Mouse (Mus musculus) liver, postnatal 0 days (tissue): ENCODE measurements around the gene Mars2. TPM values are rescaled to one million over a fixed set of nuclear protein-coding genes. Genes with fewer than 3 reads are reported as not detected.

ENCODE experiments used
- ATAC-seq: fragments of 200-750 bp; cut with Nextera tagmentation; 2 replicates; pipeline ENCODE4 v1.8.0; 2017; ENCODE audit warnings: mild to moderate bottlenecking, moderate library complexity
- DNase-seq: peaks from one replicate; pipeline ENCODE4 v3.0.0-alpha.2; 2016
- H3K27ac ChIP-seq: fragments of 300-500 bp; sonication (generic); 2 replicates; pipeline ENCODE4 v1.5.1; 2014; ENCODE audit warnings: antibody characterized with exemption, moderate library complexity, mild to moderate bottlenecking, low read depth
- H3K27me3 ChIP-seq: fragments of 300-500 bp; sonication (generic); 2 replicates; pipeline ENCODE4 v1.6.1; 2014; ENCODE audit warnings: low read length, control low read depth, mixed read lengths; ENCODE audit not compliant: insufficient read depth
- H3K36me3 ChIP-seq: fragments of 300-500 bp; sonication (generic); replicated peaks from 2 replicates; pipeline ENCODE4 v1.6.1; 2014; ENCODE audit warnings: mild to moderate bottlenecking, control low read depth, low read length, moderate library complexity, mixed read lengths; ENCODE audit not compliant: insufficient read depth
- H3K4me1 ChIP-seq: fragments of 300-500 bp; sonication (generic); 2 replicates; pipeline ENCODE4 v1.6.1; 2014; ENCODE audit warnings: antibody characterized with exemption, mild to moderate bottlenecking, control low read depth; ENCODE audit not compliant: insufficient read depth
- H3K4me2 ChIP-seq: fragments of 300-500 bp; sonication (generic); 2 replicates; pipeline ENCODE4 v1.6.1; 2014; ENCODE audit warnings: low read depth, mild to moderate bottlenecking, low read length, moderate library complexity, mixed read lengths
- H3K4me3 ChIP-seq: fragments of 300-500 bp; sonication (generic); 2 replicates; pipeline ENCODE4 v1.5.1; 2014; ENCODE audit warnings: low read depth, low read length
- H3K9ac ChIP-seq: fragments of 300-500 bp; sonication (generic); replicated peaks from 2 replicates; pipeline ENCODE4 v1.6.1; 2014; ENCODE audit warnings: mild to moderate bottlenecking, moderate library complexity
- H3K9me3 ChIP-seq: fragments of 300-500 bp; sonication (generic); 2 replicates; pipeline ENCODE4 v1.6.1; 2016; ENCODE audit warnings: mild to moderate bottlenecking, control low read depth, low read length, mixed read lengths
- CTCF ChIP-seq: sonication (generic); IDR thresholded peaks from 2 replicates; pipeline ENCODE4 v1.5.1; 2016; ENCODE audit warnings: antibody characterized with exemption, low read depth
- EP300 ChIP-seq: IDR thresholded peaks from 2 replicates; pipeline ENCODE4 v1.6.1; 2016; ENCODE audit warnings: antibody characterized with exemption, low read depth, mild to moderate bottlenecking
- WGBS: fragments of 180-500 bp; shearing (Covaris S2); extraction: QIAGEN DNeasy Blood & Tissue Kit; methylation state at CpG from one replicate; pipeline ENCODE4 v1.1.7; 2014; ENCODE audit not compliant: insufficient replicate concordance; 5-methylcytosine and 5-hydroxymethylcytosine counted together
- polyA plus RNA-seq: library from polyadenylated mRNA; unstranded; fragments of >200 nt; fragmentation: Nextera tagmentation; extraction: Ambion mirVana; gene quantifications from 2 replicates; pipeline ENCODE4 v1.2.1, GENCODE M21; 2015

Gene Mars2
- polyA plus RNA-seq, 1 experiment from 2014 or later, result 1.2 TPM

GRCm38 (mm10) chr1:55217191-55217590 is 19.8 kb upstream of the Mars2 start:
- ATAC-seq (no peak), DNase-seq (no peak)
- H3K9ac ChIP-seq, result no peak overlapping the region
- H3K27ac ChIP-seq, result no peak overlapping the region
- no peaks in the 10 kb centered on the region for H3K36me3 ChIP-seq
- no peaks in the 10 kb centered on the region for H3K27me3 ChIP-seq
- H3K4me2 ChIP-seq, result no peak overlapping the region
- H3K4me1 ChIP-seq, result no peaks in the 10 kb centered on the region; the same call in 1 of the 2 replicates
- no peaks in the 10 kb centered on the region for H3K9me3 ChIP-seq
- WGBS, result 52% methylated on average over 2 of the region's 2 CpGs
- no peak for TF ChIP-seq EP300
- no peak for TF ChIP-seq CTCF
- H3K4me3 ChIP-seq, result no peak overlapping the region

GRCm38 (mm10) chr1:55221352-55221751 is 15.6 kb upstream of the Mars2 start:
- H3K27me3 ChIP-seq, result peaks cover 7% of the 10 kb centered on the region; the same call in 1 of the 2 replicates
- no peak overlapping the region for H3K27ac ChIP-seq
- WGBS, result 73% methylated on average over 4 of the region's 4 CpGs
- DNase-seq (no peak), ATAC-seq (no peak)
- H3K9me3 ChIP-seq, result no peaks in the 10 kb centered on the region
- H3K36me3 ChIP-seq, result no peaks in the 10 kb centered on the region
- H3K9ac ChIP-seq, result no peak overlapping the region
- no peak overlapping the region for H3K4me3 ChIP-seq
- no peaks in the 10 kb centered on the region for H3K4me1 ChIP-seq
- H3K4me2 ChIP-seq, result no peak overlapping the region
- no peak for TF ChIP-seq EP300
- TF ChIP-seq CTCF, result no peak

- TF ChIP-seq EP300, result no peak
- no peak for TF ChIP-seq CTCF
- no peaks in the 10 kb centered on the region for H3K9me3 ChIP-seq
- no peaks in the 10 kb centered on the region for H3K36me3 ChIP-seq
Observed at GRCm38 (mm10) chr1:55223026-55223425, 14.0 kb upstream of the Mars2 start.

GRCm38 (mm10) chr1:55224111-55224510 is 12.9 kb upstream of the Mars2 start:
- H3K9ac ChIP-seq, result no peak overlapping the region
- WGBS, result 71% methylated on average over 11 of the region's 11 CpGs
- no peak overlapping the region for H3K27ac ChIP-seq
- no peaks in the 10 kb centered on the region for H3K9me3 ChIP-seq
- H3K4me1 ChIP-seq, result no peaks in the 10 kb centered on the region
- H3K27me3 ChIP-seq, result peaks cover 7% of the 10 kb centered on the region; the same call in 1 of the 2 replicates
- no peaks in the 10 kb centered on the region for H3K36me3 ChIP-seq
- no peak overlapping the region for H3K4me2 ChIP-seq
- TF ChIP-seq CTCF, result no peak
- TF ChIP-seq EP300, result no peak
- no peak for ATAC-seq
- no peak overlapping the region for H3K4me3 ChIP-seq
- DNase-seq, result no peak

More at GRCm38 (mm10) chr1:55223026-55223425, 14.0 kb upstream of the Mars2 start:
- H3K27me3 ChIP-seq, result peaks cover 7% of the 10 kb centered on the region; the same call in 1 of the 2 replicates
- H3K27ac ChIP-seq, result no peak overlapping the region
- WGBS, result 81% methylated on average over 7 of the region's 7 CpGs
- no peaks in the 10 kb centered on the region for H3K4me1 ChIP-seq
- H3K4me3 ChIP-seq, result no peak overlapping the region
- ATAC-seq, result no peak
- H3K9ac ChIP-seq, result no peak overlapping the region
- H3K4me2 ChIP-seq, result no peak overlapping the region
- DNase-seq, result no peak

GRCm38 (mm10) chr1:55225398-55225797 is 11.6 kb upstream of the Mars2 start:
- peak overlapping the region; percentile 65; the same call in 1 of the 2 replicates for H3K4me2 ChIP-seq
- no peak overlapping the region for H3K4me3 ChIP-seq
- no peaks in the 10 kb centered on the region for H3K9me3 ChIP-seq
- no peak overlapping the region for H3K9ac ChIP-seq
- H3K27ac ChIP-seq, result no peak overlapping the region
- ATAC-seq, result no peak
- TF ChIP-seq CTCF (no peak), EP300 (no peak)
- H3K4me1 ChIP-seq, result no peaks in the 10 kb centered on the region
- H3K36me3 ChIP-seq, result no peaks in the 10 kb centered on the region
- H3K27me3 ChIP-seq, result peaks cover 7% of the 10 kb centered on the region; the same call in 1 of the 2 replicates
- WGBS, result 74% methylated on average over 3 of the region's 3 CpGs
- no peak for DNase-seq

DNA sequence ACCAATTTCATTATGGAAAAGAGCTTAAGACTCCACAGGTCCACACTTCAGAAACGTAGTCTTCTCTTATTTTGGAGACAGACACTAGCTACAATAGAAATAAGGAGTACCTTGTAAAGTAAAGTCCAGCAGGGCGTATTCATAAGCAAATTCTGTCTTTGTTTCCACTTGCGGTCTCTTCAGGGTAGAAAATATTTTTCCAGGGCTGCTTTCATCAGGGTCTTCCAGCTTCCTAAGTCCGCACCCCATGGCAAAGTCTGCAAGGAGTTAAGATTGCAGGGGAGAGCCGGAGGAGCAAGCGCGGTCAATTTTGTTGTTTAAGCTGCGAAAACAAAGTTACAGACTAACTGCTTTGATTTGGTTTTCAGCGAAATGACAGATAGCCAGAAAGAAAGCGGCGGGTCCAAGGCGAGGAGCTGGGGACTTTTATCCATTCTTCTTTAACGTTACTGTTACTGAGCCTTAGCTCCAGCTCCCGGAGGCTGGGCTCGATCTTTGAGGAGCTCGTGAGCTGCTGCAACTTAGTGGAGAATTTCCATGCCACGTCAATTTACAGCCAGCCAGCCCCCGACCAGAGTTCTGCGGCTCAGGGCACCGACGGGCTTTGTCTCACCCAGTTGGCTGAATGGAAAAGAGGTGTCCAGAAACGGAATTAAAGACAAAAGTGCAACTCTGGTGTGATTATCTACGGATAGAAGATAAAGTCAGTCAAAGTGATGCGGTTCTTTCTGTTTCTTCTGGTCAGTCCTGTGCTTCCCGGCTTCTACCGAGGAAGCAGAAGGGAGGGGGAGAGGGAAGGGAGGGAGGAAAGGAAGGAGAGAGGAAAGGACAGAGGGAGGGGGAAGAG is 10.7 kb upstream of the Mars2 start, which contains the start of gene Rftn2:
Gene Rftn2 (minus strand): TSS at position 772 of the 847 bp plus-strand sequence.
- no peaks in the 10 kb centered on the region for H3K9me3 ChIP-seq
- peak within 1 kb of the TSS; percentile 38 for H3K4me3 ChIP-seq
- H3K36me3 ChIP-seq, result no peaks in the 10 kb centered on the region
- no peak for DNase-seq
- ATAC-seq, result no peak
- WGBS, result 6% methylated on average over 26 of the region's 26 CpGs
- peak within 1 kb of the TSS; percentile 65 for H3K4me2 ChIP-seq
- no peak within 1 kb of the TSS for H3K27ac ChIP-seq
- TF ChIP-seq EP300 (no peak), CTCF (no peak)
- H3K4me1 ChIP-seq, result no peaks in the 10 kb centered on the region
- H3K9ac ChIP-seq, result peak within 1 kb of the TSS; percentile 39
- H3K27me3 ChIP-seq, result peaks cover 7% of the 10 kb centered on the region; the same call in 1 of the 2 replicates
